Mouse (Mus musculus) ovary, adult 2 months (tissue): ENCODE results near the gene Hic1. TPM values are rescaled to one million over a fixed set of nuclear protein-coding genes. Genes with fewer than 3 reads are reported as not detected.

Source experiments
- polyA plus RNA-seq: library from polyadenylated mRNA; depleted of rRNA; stranded (reverse); fragments of >200 nt; gene quantifications from 2 replicates; pipeline ENCODE4 v1.2.3, GENCODE M21; 2012; rRNA removed

Hic1 gene
- polyA plus RNA-seq = 76.1 and 102 TPM in 2 replicates

GRCm38 (mm10) chr11:75169405-75170080 is at the start of gene Hic1:
Gene Hic1, minus strand, starts transcription at chr11:75169519.

GRCm38 (mm10) chr11:75193256-75194071 is 24.1 kb upstream of the Hic1 start, which contains the start of gene Rtn4rl1:
Gene Rtn4rl1, plus strand, starts transcription at chr11:75193783.

DNA sequence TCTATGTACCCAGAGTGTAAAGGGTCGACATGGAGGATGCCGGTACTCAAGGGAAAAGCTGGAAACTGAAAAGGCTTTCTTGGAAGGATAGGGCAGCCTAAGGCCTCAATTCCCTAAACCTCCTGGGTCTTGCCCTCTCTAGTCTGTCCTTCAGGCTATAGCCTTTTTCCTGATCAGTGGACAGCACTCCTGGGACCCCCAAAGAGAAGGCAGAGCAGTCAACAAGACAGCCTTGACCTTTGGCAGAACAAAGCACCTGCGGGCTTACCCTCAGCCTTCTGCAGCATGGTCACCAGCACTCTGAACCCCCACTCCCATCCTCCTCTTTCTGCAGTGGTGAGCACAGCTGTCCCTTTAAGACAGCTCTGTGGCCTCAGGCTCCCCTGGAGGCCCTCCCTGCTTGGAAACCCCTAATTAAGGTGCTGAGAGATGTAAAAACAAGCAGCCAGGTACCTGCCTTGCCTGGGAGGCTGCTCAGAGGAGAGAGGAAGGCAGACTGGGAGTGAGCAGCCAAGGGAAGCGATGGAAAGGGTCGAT is 21.7 kb upstream of the Hic1 start, which contains the start of gene Dph1:
Dph1 (minus strand) TSS at position 337 of the 537 bp plus-strand sequence.

DNA sequence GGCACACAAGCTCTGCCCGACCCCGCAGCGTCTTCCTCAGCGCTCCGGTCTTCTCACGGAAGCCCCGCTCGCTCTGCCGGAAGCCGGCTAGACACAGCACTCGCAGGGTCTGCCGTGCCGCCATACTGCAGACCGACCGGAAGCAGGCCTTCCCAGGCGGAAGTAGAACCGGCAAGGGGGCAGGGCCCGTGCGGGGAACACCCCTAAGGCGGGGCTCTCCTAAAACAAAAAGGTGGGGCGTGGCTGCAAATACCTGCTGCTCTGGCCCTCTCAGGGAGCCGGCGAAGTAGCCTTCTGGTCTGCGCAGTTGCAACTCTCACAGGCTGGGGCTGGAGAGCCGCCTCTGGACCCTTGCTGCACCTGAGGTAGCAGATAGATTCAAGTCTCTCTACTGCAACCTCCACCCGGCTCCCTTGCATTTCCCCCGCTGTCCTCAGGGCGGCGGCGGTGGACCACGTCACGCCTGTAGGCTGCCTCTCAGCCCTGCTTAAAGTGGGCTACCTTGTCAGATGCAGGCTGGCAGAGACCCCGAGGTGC is 9.4 kb upstream of the Hic1 start, which contains the start of gene Ovca2:
Ovca2 (minus strand) TSS at position 164 of the 537 bp plus-strand sequence.

Other genes with a start within 250 kb of the Hic1 start
- gene Smg6, start 243.7 kb downstream of the Hic1 start, polyA plus RNA-seq = 48.3 and 50.4 TPM in 2 replicates
- gene Srr, start 243.6 kb downstream of the Hic1 start, polyA plus RNA-seq = 4.7 TPM in 2 replicates
- 12.9 and 16.5 TPM in 2 replicates for gene Ovca2, start 9.3 kb upstream of the Hic1 start, polyA plus RNA-seq
- 63.7 and 64.0 TPM in 2 replicates for gene Dph1, start 21.7 kb upstream of the Hic1 start, polyA plus RNA-seq
- 21.0 and 21.6 TPM in 2 replicates for gene Rtn4rl1, start 24.3 kb upstream of the Hic1 start, polyA plus RNA-seq
- gene Rpa1, start 178.8 kb upstream of the Hic1 start, polyA plus RNA-seq = 23.3 and 26.9 TPM in 2 replicates
- gene Smyd4, start 178.9 kb upstream of the Hic1 start, polyA plus RNA-seq = 5.8 and 6.2 TPM in 2 replicates